Mouse (Mus musculus): ENCODE measurements around the gene Fam83f.

Fam83f gene

DNA sequence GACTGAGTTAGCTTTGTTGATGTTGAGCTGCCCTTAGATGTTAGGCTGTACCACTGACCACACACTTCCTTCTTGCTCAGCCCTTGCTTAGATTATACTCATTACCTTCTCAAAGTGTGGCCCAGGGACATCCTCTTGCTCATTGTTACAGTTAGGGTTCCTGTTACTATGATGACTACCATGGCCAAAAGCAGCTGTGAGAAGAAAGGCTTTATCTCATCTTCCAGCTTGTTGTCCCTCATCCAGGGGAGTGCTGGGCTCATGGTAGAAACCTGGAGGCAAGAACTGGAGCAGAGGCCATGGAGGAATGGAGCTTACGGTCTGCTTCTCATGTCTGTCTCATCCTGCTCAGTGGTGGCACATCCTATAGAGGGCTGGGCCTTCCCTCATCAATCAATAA lies 68.3 kb downstream of the Fam83f start:
- DNase-seq (ENCODE audit: extremely low read depth, low read depth): no peak

GRCm38 (mm10) chr15:80741836-80742235 lies 70.2 kb downstream of the Fam83f start:
- no peak for DNase-seq (ENCODE audit: extremely low read depth, low read depth)

DNA sequence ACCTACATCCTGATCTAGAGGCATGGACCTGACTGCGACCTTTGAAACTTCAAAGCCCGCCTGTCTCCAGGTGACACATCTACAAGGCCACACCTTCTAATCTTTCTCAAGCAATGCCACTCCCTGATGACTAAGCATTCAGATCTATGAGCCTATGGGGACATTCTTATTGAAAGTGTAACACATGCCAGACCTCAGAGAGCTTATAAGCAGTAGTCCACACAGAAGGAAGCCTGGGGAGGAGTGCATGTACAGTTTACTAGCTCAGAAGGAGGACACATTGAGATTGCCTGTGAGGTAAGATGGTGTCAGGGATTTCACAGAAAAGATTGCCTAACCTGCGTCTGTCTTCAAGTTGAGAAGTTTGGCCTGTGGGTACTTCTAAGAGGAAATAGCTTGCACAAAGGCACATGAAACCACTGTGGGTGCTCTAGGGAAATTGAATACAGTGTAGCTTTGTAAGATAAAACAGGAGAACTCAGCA lies 71.4 kb downstream of the Fam83f start:
- DNase-seq (ENCODE audit: extremely low read depth, low read depth): no peak

DNA sequence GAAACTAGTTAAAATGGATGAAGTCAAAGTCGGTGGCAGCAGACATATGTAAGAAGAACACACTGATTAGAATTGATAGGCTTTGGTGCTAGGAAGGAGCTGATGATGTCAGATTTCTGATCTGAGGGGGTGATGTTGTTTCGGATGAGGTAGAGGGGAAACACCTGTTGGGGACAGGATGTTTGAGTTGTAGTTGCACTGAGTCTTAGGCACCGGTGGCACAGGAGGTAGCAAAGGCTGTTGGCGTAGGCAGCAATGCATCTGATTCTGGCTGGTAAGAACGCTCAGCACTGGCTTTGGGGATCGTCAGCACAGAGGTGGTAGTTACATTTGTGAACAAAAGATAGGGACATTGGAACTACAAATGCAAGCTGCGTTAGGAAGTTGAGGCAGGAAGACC lies 72.0 kb downstream of the Fam83f start:
- DNase-seq (ENCODE audit: extremely low read depth, low read depth): no peak

DNA sequence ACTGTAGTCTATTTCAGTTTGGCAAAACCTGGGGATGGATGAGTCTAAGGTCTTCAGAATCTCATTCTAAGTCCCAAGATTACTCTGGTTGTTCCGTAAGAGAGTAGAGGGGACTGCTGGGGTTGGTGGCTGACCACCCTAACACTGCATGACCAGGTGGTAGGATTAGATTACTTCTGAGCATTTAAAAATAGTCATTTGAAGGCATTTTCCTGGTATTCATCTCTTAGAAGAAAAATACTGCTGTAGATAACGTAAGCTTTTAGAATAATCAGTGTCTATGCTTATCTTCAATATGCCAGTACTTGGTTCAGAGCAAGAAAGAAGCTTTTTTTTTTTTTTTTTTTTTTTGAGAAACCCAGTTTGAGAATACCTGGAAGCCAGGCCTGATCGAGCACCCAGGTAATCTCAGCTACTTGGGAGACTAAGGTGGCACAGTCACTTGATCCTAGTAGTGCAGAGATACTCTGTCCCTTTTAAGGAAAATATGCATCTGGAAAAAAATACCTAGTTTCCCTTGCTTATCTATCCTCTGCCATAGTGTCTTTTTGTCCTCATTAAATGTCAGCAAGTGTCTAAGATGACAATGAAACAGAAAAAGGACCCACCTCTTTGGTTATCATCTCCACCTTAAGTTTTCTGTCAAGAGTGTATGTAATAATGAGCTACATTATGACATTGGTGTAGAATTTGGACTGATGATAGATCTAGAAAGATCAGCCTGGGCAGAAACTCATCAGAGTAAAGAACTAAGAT lies 73.2 kb downstream of the Fam83f start:
- DNase-seq (ENCODE audit: extremely low read depth, low read depth): peak; percentile 62

DNA sequence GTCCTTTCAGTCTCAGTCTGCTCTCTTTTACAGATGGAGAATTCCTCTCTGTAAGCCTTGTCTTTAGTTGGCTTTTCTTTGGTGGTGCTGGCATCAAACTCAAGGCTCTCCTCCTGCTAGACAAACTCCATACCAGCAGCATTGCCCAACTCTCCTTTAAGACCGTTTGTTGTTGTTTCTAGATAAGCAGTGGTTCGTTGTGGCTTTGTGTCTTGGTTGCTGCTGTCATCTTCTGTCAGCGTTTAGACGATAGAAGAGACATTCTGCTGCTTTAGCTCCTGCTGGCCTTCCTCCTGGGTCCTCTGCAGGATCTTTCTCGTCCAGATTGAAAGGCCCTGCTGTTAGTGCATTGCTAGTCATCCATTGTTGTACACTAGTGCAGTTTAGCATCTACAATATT lies 77.3 kb downstream of the Fam83f start:
- DNase-seq (ENCODE audit: extremely low read depth, low read depth): peak; percentile 77
